Comparison of ENCODE assay signal across 13 mouse cellular contexts in genomic region chr5:34217756-34218155, GRCm38 (mm10). TPM values are rescaled to one million over a fixed set of nuclear protein-coding genes. Genes with fewer than 3 reads are reported as not detected.
DNase-seq lines count a peak whose midpoint lies in the region; ATAC-seq and TF ChIP-seq lines count a peak whose summit lies in the region.
"Had no signal": no experiment of that assay in that cellular context is flagged by ENCODE, and none has a peak within 500 bp of the region (broad histone marks: within the 10 kb centered on the region; RNA-seq: fewer than 3 reads in every experiment).

No protein-coding gene starts in this region.

- peak; percentile 95 for DNase-seq in heart, adult 11 months
- DNase-seq in heart, postnatal 36 days = no peak
- peak; percentile 25 for DNase-seq in thymus, postnatal 4 days
- DNase-seq in thymus, adult 2 months = no peak
- DNase-seq in left cerebral cortex, postnatal 10 days (ENCODE audit: extremely low spot score in 1 of 2, low spot score in 2 of 2) = no peak
- DNase-seq in frontal cortex, postnatal 36 days (ENCODE audit: low spot score in 2 of 2) = no peak
- DNase-seq: cerebellum, adult 2 months; layer of hippocampus, postnatal 36 days; left cerebral cortex, postnatal 4 days; liver, embryonic 13.5 days; midbrain, embryonic 14.5 days; thymus, postnatal 25 days had no signal

- H3K4me3 ChIP-seq in thymus, adult 2 months (ENCODE audit: control insufficient read depth, insufficient read depth, low read length) = no peak overlapping the region
- H3K4me3 ChIP-seq in heart, embryonic 16.5 days (ENCODE audit: low read length) = no peak overlapping the region
- H3K4me3 ChIP-seq: liver, embryonic 13.5 days had no signal

- intact Hi-C loops in heart, postnatal 36 days (cut with DNase I) = no loop called here
- intact Hi-C loops in left cerebral cortex, postnatal 10 days (cut with DNase I) = loop anchor here (10.0 kb wide), 1 partner anchor 117 kb away; the partner anchor contains the start of gene Rnf4

- no peak for TF ChIP-seq CTCF in thymus, adult 2 months (IDR thresholded peaks at IDR 0.05; ENCODE audit: borderline replicate concordance, control insufficient read depth, extremely low read depth, insufficient read depth, low read length, poor library complexity)

- TF ChIP-seq POLR2A in thymus, adult 2 months (IDR thresholded peaks at IDR 0.05; ENCODE audit: control insufficient read depth, extremely low read depth, insufficient read depth, low read length, poor library complexity) = no peak

- peak overlapping the region; percentile 36 for H3K4me2 ChIP-seq in heart, embryonic 16.5 days (ENCODE audit: low read depth, low read length)
- H3K4me2 ChIP-seq: liver, embryonic 13.5 days had no signal

- no peaks in the 10 kb centered on the region for H3K36me3 ChIP-seq in thymus, adult 2 months (ENCODE audit: control insufficient read depth, insufficient read depth, low read length)
- no peaks in the 10 kb centered on the region for H3K36me3 ChIP-seq in heart, embryonic 16.5 days (ENCODE audit: control insufficient read depth, insufficient read depth)
- H3K36me3 ChIP-seq: liver, embryonic 13.5 days had no signal

- no peaks in the 10 kb centered on the region for H3K9me3 ChIP-seq in heart, embryonic 16.5 days (replicated peaks; ENCODE audit: control insufficient read depth, low read length)
- H3K9me3 ChIP-seq: liver, embryonic 13.5 days had no signal

- H3K27ac ChIP-seq in thymus, adult 2 months (ENCODE audit: control insufficient read depth, insufficient read depth, low read length) = no peak overlapping the region
- H3K27ac ChIP-seq in heart, embryonic 16.5 days (ENCODE audit: low read length) = peak overlapping the region; percentile 50; the same call in 1 of the 2 replicates
- H3K27ac ChIP-seq: liver, embryonic 13.5 days had no signal

- WGBS in thymus, adult 2 months = 79% methylated on average over 9 of the region's 9 CpGs
- 25% methylated on average over 9 of the region's 9 CpGs for WGBS in heart, embryonic 16.5 days

- peak; percentile 94 for ATAC-seq in heart, embryonic 16.5 days (replicated peaks; ENCODE audit: extremely low read depth, insufficient read depth, low FRiP score)

- no peaks in the 10 kb centered on the region for H3K27me3 ChIP-seq in thymus, adult 2 months (ENCODE audit: control insufficient read depth, insufficient read depth, low read length)
- peaks cover 2% of the 10 kb centered on the region for H3K27me3 ChIP-seq in heart, embryonic 16.5 days (ENCODE audit: control insufficient read depth, insufficient read depth, low read length)
- H3K27me3 ChIP-seq: liver, embryonic 13.5 days had no signal

- peaks cover 21% of the 10 kb centered on the region for H3K4me1 ChIP-seq in thymus, adult 2 months (replicated peaks; ENCODE audit: control insufficient read depth, insufficient read depth, low read length)
- H3K4me1 ChIP-seq in heart, embryonic 16.5 days (ENCODE audit: control insufficient read depth, insufficient read depth, low read length) = peaks cover 28% of the 10 kb centered on the region
- H3K4me1 ChIP-seq: liver, embryonic 13.5 days had no signal

- peak overlapping the region; percentile 35; the same call in 1 of the 2 replicates for H3K9ac ChIP-seq in heart, embryonic 16.5 days (ENCODE audit: low read length)
- H3K9ac ChIP-seq: liver, embryonic 13.5 days had no signal

RNA-seq across cellular contexts. Expression of gene Mxd4, which starts 30.2 kb away (rescaled TPM):
- total RNA-seq in heart, postnatal 36 days (2021) = 10 to 100 TPM; 73.8 to 84.6 TPM
- 515 and 525 TPM in 2 replicates for polyA plus RNA-seq in thymus, adult 2 months (2012; rRNA removed)
- 26.6 and 32.2 TPM in 2 replicates for polyA plus RNA-seq in heart, embryonic 16.5 days (2015; fragmentation: Nextera tagmentation; extraction: Ambion mirVana)
- 10 to 100 TPM; 61.1 to 70.5 TPM for total RNA-seq in left cerebral cortex, postnatal 10 days (2021)

RNA-seq across cellular contexts. Expression of gene Haus3, which starts 48.4 kb away (rescaled TPM):
- 1 to 10 TPM; 3.4 to 4.1 TPM for total RNA-seq in heart, postnatal 36 days (2021)
- polyA plus RNA-seq in thymus, adult 2 months (2012; rRNA removed) = 3.3 and 4.2 TPM in 2 replicates
- polyA plus RNA-seq in heart, embryonic 16.5 days (2015; fragmentation: Nextera tagmentation; extraction: Ambion mirVana) = 22.3 and 28.4 TPM in 2 replicates
- 1 to 10 TPM; 5.1 to 5.9 TPM for total RNA-seq in left cerebral cortex, postnatal 10 days (2021)

RNA-seq across cellular contexts. Expression of gene Poln, which starts 48.5 kb away (rescaled TPM):
- total RNA-seq in heart, postnatal 36 days (2021) = 1 to 10 TPM; 2.6 to 3.5 TPM
- 2.3 and 2.4 TPM in 2 replicates for polyA plus RNA-seq in thymus, adult 2 months (2012; rRNA removed)
- polyA plus RNA-seq in heart, embryonic 16.5 days (2015; fragmentation: Nextera tagmentation; extraction: Ambion mirVana) = 0.22 and 0.55 TPM in 2 replicates
- total RNA-seq in left cerebral cortex, postnatal 10 days (2021) = 1 to 10 TPM in 1 of 2 experiments, under 1 TPM in 1; 0.69 to 1.0 TPM

Comparison
In these comparisons a context has a peak if more than half of its experiments do, and no peak if none do; other contexts are left out.
1. DNase-seq: peak in heart, adult 11 months (single experiment) and thymus, postnatal 4 days (single experiment); none in heart, postnatal 36 days (0 of 2), thymus, adult 2 months (single experiment), left cerebral cortex, postnatal 10 days (0 of 2) and frontal cortex, postnatal 36 days (0 of 2).